Mouse (Mus musculus): Measurements from ENCODE around the gene Creb5.

GRCm38 (mm10) chr6:53641633-53642605 is 354.8 kb downstream of the Creb5 start:
- TF ChIP-seq CTCF (IDR thresholded peaks at IDR 0.05; ENCODE audit: borderline replicate concordance, insufficient read depth, low read length): no peak
- no peak for TF ChIP-seq POLR2A (IDR thresholded peaks at IDR 0.05; ENCODE audit: low read depth, low read length)
